Mouse (Mus musculus): Measurements from ENCODE around the gene Chga.

DNA sequence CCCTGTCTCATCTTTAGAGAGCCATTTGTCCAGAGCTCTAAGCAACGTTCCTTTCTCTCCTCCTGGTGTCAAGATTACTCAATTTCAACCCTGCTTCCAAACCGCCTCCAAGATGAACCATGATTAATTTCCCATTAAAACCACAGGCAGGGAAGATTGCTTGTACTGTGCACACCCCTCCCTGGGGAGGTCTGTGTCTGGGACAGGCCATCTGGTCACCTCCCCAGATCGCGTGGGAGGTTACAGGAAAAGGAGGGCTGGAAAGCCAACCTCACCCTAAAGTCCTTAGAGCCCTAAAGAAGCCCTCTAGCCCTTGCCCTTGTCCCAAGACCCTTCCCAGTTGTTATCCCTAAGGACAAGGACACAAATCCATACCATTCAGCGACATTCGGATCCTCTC lies 45.6 kb downstream of the Chga start:
- TF ChIP-seq GATA1 (IDR thresholded peaks at IDR 0.05; ENCODE audit: low read length): no peak
- TF ChIP-seq TAL1 (IDR thresholded peaks at IDR 0.05; ENCODE audit: low read length): no peak
